Mouse (Mus musculus): ENCODE data around the gene Kdm7a.

The Kdm7a gene

DNA sequence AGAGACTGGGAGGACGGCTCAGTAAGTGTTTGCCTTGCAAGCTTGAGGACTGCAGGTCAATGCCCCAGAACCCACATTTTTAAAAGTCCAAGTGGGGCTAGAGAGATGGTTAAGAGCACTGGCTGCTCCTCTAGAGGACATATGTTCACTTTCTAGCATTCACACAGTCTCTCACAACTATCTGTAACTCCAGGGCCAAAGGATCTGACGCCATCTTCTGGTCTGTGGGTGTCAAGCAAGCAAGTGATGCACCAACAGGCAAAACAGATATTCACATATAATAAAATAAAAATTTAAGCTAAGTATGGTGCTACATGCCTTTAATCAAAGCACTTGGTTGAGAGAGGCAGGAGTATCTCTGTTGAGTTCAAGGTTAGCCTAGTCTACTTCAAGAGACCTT, 99.8 kb downstream of the Kdm7a start:
- no peak for DNase-seq (ENCODE audit: low read depth in 1 of 2, low spot score in 2 of 2)

GRCm38 (mm10) chr6:39104631-39105030, 102.0 kb downstream of the Kdm7a start:
- no peak for DNase-seq (ENCODE audit: low read depth in 1 of 2, low spot score in 2 of 2)

Measured in monocyte, adult 2 months (primary cell).